ENCODE assay signal across 8 mouse cellular contexts in the genomic region with DNA sequence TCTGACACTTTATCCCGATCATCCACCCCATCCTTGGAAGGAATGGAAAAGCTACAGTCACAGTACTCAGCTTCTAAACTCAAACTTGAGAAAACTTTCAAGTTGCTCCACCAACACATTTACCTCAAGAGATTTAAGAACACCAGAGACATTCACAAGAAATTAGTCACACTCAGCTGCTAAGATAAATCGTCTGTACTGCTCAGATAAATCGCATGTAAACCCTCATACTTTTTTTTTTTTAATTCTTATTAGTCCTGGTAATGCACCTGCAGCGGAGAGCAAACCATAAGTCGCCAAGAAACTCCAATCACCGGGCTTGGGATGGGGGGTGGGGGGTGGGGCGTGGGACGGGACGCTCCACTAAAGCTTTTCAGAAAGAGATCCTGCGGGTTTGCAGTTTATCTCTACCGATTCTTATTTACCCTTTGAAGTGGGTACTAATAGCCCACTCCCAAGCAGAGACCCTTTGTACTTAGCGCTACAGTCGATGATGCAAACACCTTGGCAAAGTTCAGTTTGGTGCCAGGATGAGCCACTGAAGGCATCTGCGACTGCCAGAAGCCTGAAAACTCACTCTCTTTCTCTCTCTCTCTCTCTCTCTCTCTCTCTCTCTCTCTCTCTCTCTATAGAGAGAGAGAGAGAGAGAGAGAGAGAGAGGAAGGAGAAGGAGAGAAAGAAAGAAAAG. TPM values are rescaled to one million over a fixed set of nuclear protein-coding genes. Genes with fewer than 3 reads are reported as not detected.
A peak's percentile ranks its signal among the peaks of the same experiment; 100 is the strongest.
DNase-seq lines count a peak whose midpoint lies in the region; ATAC-seq and TF ChIP-seq lines count a peak whose summit lies in the region.

No protein-coding gene starts in this region.

- no peaks in the 10 kb centered on the region for H3K9me3 ChIP-seq in heart, embryonic 14.5 days (ENCODE audit: control insufficient read depth, low read length)
- H3K9me3 ChIP-seq in ES-Bruce4 (replicated peaks; ENCODE audit: control insufficient read depth, insufficient read depth, low read length, poor library complexity, severe bottlenecking), result no peaks in the 10 kb centered on the region
- no peaks in the 10 kb centered on the region for H3K9me3 ChIP-seq in forebrain, embryonic 13.5 days (replicated peaks)
- no peaks in the 10 kb centered on the region for H3K9me3 ChIP-seq in liver, embryonic 15.5 days (replicated peaks)

- peak overlapping the region; percentile 89 for H3K4me2 ChIP-seq in heart, embryonic 14.5 days (ENCODE audit: low read length)
- H3K4me2 ChIP-seq in forebrain, embryonic 13.5 days, result peak overlapping the region; percentile 83
- peak overlapping the region; percentile 94 for H3K4me2 ChIP-seq in liver, embryonic 15.5 days

- peaks cover 2 to 7% of the 10 kb centered on the region in 2 experiments; a peak in 2 of 4 replicates for H3K4me1 ChIP-seq in heart, embryonic 14.5 days (ENCODE audit: control insufficient read depth in 2 of 2, insufficient read depth in 2 of 2, low read length in 2 of 2)
- H3K4me1 ChIP-seq in ES-Bruce4 (ENCODE audit: control insufficient read depth, insufficient read depth, low read length), result peaks cover under 1% of the 10 kb centered on the region
- peaks cover 19% of the 10 kb centered on the region for H3K4me1 ChIP-seq in forebrain, embryonic 13.5 days
- H3K4me1 ChIP-seq in liver, embryonic 15.5 days (replicated peaks), result peaks cover 25% of the 10 kb centered on the region

- TF ChIP-seq EP300 in ES-Bruce4 (IDR thresholded peaks at IDR 0.05; ENCODE audit: insufficient read depth, low read depth, low read length), result no peak

- ATAC-seq in heart, embryonic 14.5 days (ENCODE audit: insufficient number of reproducible peaks, insufficient read depth, low FRiP score, low read depth), result no peak
- no peak for ATAC-seq in forebrain, embryonic 13.5 days
- no peak for ATAC-seq in liver, embryonic 15.5 days (ENCODE audit: insufficient read depth)
- no peak for ATAC-seq in megakaryocyte-erythroid progenitor cell, adult 5-6 weeks (replicated peaks; ENCODE audit: low FRiP score, low TSS enrichment, poor library complexity, severe bottlenecking)

- no peak for TF ChIP-seq POLR2A in ES-Bruce4 (IDR thresholded peaks at IDR 0.05; ENCODE audit: insufficient read depth, low read length)

- no peak for DNase-seq in heart, postnatal 10 days
- DNase-seq in left cerebral cortex, adult 9 months (ENCODE audit: low spot score in 2 of 2), result no peak
- DNase-seq in left cerebral cortex, adult 8-10 months (ENCODE audit: low spot score in 2 of 2), result no peak

- H3K27me3 ChIP-seq in heart, embryonic 14.5 days (ENCODE audit: control insufficient read depth, insufficient read depth, low read length), result no peaks in the 10 kb centered on the region
- no peaks in the 10 kb centered on the region for H3K27me3 ChIP-seq in ES-Bruce4 (ENCODE audit: control insufficient read depth, insufficient read depth, low read length, poor library complexity, severe bottlenecking)
- H3K27me3 ChIP-seq in forebrain, embryonic 13.5 days, result peaks cover 7% of the 10 kb centered on the region; the same call in 1 of the 2 replicates
- peaks cover 24% of the 10 kb centered on the region for H3K27me3 ChIP-seq in liver, embryonic 15.5 days

- no peaks in the 10 kb centered on the region for H3K36me3 ChIP-seq in heart, embryonic 14.5 days (ENCODE audit: control insufficient read depth, insufficient read depth, low read length)
- H3K36me3 ChIP-seq in ES-Bruce4 (ENCODE audit: control insufficient read depth, insufficient read depth, low read length, poor library complexity, severe bottlenecking), result no peaks in the 10 kb centered on the region
- H3K36me3 ChIP-seq in forebrain, embryonic 13.5 days (ENCODE audit: poor library complexity, severe bottlenecking), result 0 out of 2 replicates have a peak, but pooled peaks cover 4% of the 10 kb centered on the region
- H3K36me3 ChIP-seq in liver, embryonic 15.5 days (replicated peaks), result no peaks in the 10 kb centered on the region

- 13% methylated on average over 14 of the region's 14 CpGs for WGBS in heart, embryonic 14.5 days
- WGBS in forebrain, embryonic 13.5 days, result 14% methylated on average over 14 of the region's 14 CpGs
- WGBS in liver, embryonic 15.5 days (ENCODE audit: insufficient replicate concordance), result 8% methylated on average over 14 of the region's 14 CpGs

- intact Hi-C loops in heart, postnatal 10 days (cut with DNase I), result no loop called here

- H3K4me3 ChIP-seq in heart, embryonic 14.5 days (ENCODE audit: control insufficient read depth in 1 of 2, insufficient read depth in 1 of 2, low read depth in 1 of 2, low read length in 2 of 2), result peak overlapping the region; percentile 56 to 95
- peak overlapping the region; percentile 65 for H3K4me3 ChIP-seq in ES-Bruce4 (ENCODE audit: low read depth, low read length)
- H3K4me3 ChIP-seq in forebrain, embryonic 13.5 days, result peak overlapping the region; percentile 87
- peak overlapping the region; percentile 92 for H3K4me3 ChIP-seq in liver, embryonic 15.5 days (replicated peaks)

- no peak overlapping the region for H3K27ac ChIP-seq in heart, embryonic 14.5 days (replicated peaks in 1 of 2; ENCODE audit: control insufficient read depth in 1 of 2, insufficient read depth in 1 of 2, low read depth in 2 of 2, low read length in 2 of 2)
- no peak overlapping the region for H3K27ac ChIP-seq in ES-Bruce4 (ENCODE audit: insufficient read depth, low read length)
- no peak overlapping the region for H3K27ac ChIP-seq in forebrain, embryonic 13.5 days
- peak overlapping the region; percentile 91 for H3K27ac ChIP-seq in liver, embryonic 15.5 days (replicated peaks)

- H3K9ac ChIP-seq in heart, embryonic 14.5 days (ENCODE audit: low read length), result peak overlapping the region; percentile 93
- H3K9ac ChIP-seq in ES-Bruce4 (ENCODE audit: low read depth, poor library complexity, severe bottlenecking), result peak overlapping the region; percentile 89
- peak overlapping the region; percentile 90 for H3K9ac ChIP-seq in forebrain, embryonic 13.5 days
- H3K9ac ChIP-seq in liver, embryonic 15.5 days, result peak overlapping the region; percentile 89

- TF ChIP-seq CTCF in ES-Bruce4 (IDR thresholded peaks at IDR 0.05; ENCODE audit: low read depth, low read length), result no peak

RNA-seq across cellular contexts. Expression of a gene that starts 15.3 kb away (rescaled TPM):
- 16.9 and 17.3 TPM in 2 replicates for polyA plus RNA-seq in heart, embryonic 14.5 days (2014; fragmentation: Nextera tagmentation; extraction: Ambion mirVana)
- 10 to 100 TPM; 55.3 to 58.8 TPM for total RNA-seq in heart, postnatal 10 days (2021)
- polyA plus RNA-seq in ES-Bruce4 (2011; ENCODE audit: insufficient read depth, insufficient read length, low read depth, missing spikeins), result 69.2 and 71.5 TPM in 2 replicates
- polyA plus RNA-seq in forebrain, embryonic 13.5 days (2015; fragmentation: Nextera tagmentation; extraction: Ambion mirVana), result 14.0 and 16.9 TPM in 2 replicates
- 8.1 and 8.5 TPM in 2 replicates for polyA plus RNA-seq in liver, embryonic 15.5 days (2015; fragmentation: Nextera tagmentation; extraction: Ambion mirVana)
- total RNA-seq in megakaryocyte-erythroid progenitor cell, adult 5-6 weeks (2014; fragmentation: Nextera tagmentation), result 15.3 and 18.6 TPM in 2 replicates
- total RNA-seq in megakaryocyte-erythroid progenitor cell, adult 5-6 weeks (2017), result 7.5 and 8.0 TPM in 2 replicates
- total RNA-seq in left cerebral cortex, adult 8-10 months (2022), result 10 to 100 TPM; 53.6 to 58.0 (median 54.3) TPM

RNA-seq across cellular contexts. Expression of a gene that starts 31.5 kb away (rescaled TPM):
- 5.6 and 6.5 TPM in 2 replicates for polyA plus RNA-seq in heart, embryonic 14.5 days (2014; fragmentation: Nextera tagmentation; extraction: Ambion mirVana)
- total RNA-seq in heart, postnatal 10 days (2021), result 10 to 100 TPM; 21.4 to 24.2 TPM
- polyA plus RNA-seq in ES-Bruce4 (2011; ENCODE audit: insufficient read depth, insufficient read length, low read depth, missing spikeins), result 18.4 and 21.4 TPM in 2 replicates
- polyA plus RNA-seq in forebrain, embryonic 13.5 days (2015; fragmentation: Nextera tagmentation; extraction: Ambion mirVana), result 5.6 and 7.3 TPM in 2 replicates
- polyA plus RNA-seq in liver, embryonic 15.5 days (2015; fragmentation: Nextera tagmentation; extraction: Ambion mirVana), result 2.9 and 3.0 TPM in 2 replicates
- total RNA-seq in megakaryocyte-erythroid progenitor cell, adult 5-6 weeks (2014; fragmentation: Nextera tagmentation), result 31.8 and 33.1 TPM in 2 replicates
- 5.8 and 13.7 TPM in 2 replicates for total RNA-seq in megakaryocyte-erythroid progenitor cell, adult 5-6 weeks (2017)
- total RNA-seq in left cerebral cortex, adult 8-10 months (2022), result 10 to 100 TPM; 52.8 to 59.1 (median 55.7) TPM
